Mouse (Mus musculus): ENCODE data around the gene Mrpl14.

DNA sequence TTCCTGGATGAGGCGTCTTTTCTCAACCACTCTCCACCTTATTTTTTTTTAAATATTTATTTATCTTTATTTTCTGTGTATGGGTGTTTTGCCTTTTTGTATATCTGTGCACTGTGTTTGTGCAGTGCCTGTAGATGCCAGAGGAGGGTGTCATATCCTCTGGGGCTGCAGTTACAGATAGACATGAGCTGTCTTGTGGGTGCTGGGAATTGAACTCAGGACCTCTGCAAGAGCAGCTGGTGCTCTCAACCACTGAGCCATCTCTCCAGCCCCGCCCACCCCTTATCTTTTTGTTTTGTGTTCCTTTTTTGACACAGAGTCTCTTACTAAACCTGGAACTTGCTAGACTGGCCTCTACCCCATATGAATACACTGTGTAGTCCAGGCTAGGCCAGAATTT, 41.4 kb downstream of the Mrpl14 start:
- no peak for TF ChIP-seq CTCF (IDR thresholded peaks at IDR 0.05; ENCODE audit: low read depth, low read length)
- no peak for TF ChIP-seq TAL1 (conservative IDR thresholded peaks at IDR 0.05; ENCODE audit: low read depth, low read length)
